Mouse (Mus musculus) spleen, adult 2 months (tissue): ENCODE data around the gene Crygn. TPM values are rescaled to one million over a fixed set of nuclear protein-coding genes. Genes with fewer than 3 reads are reported as not detected.

Source experiments
- DNase-seq, 2 experiments: peaks; one replicate each; pipeline versions ENCODE4 v3.0.0 to v3.0.0-alpha.2; 2012 to 2021; ENCODE audit warnings: low spot score in 2 of 2, low read depth in 1 of 2
- H3K27ac ChIP-seq: fragments of 200-500 bp; 2 replicates; pipeline ENCODE4 v1.5.1; 2012; ENCODE audit warnings: low read length, inconsistent platforms; ENCODE audit not compliant: insufficient read depth
- H3K27me3 ChIP-seq: fragments of 200-500 bp; 2 replicates; pipeline ENCODE4 v1.6.1; 2012; ENCODE audit warnings: mild to moderate bottlenecking, moderate library complexity, low read length, inconsistent platforms; ENCODE audit not compliant: control insufficient read depth, insufficient read depth
- H3K36me3 ChIP-seq: fragments of 200-500 bp; 2 replicates; pipeline ENCODE4 v1.6.1; 2012; ENCODE audit warnings: mild to moderate bottlenecking, low read length, inconsistent platforms; ENCODE audit not compliant: control insufficient read depth, insufficient read depth
- H3K4me1 ChIP-seq: fragments of 200-500 bp; 2 replicates; pipeline ENCODE4 v1.6.1; 2011; ENCODE audit warnings: inconsistent platforms; ENCODE audit not compliant: control insufficient read depth, insufficient read depth, insufficient read length
- H3K4me3 ChIP-seq: fragments of 200-500 bp; 2 replicates; pipeline ENCODE4 v1.5.1; 2011; ENCODE audit warnings: mild to moderate bottlenecking, inconsistent platforms; ENCODE audit not compliant: insufficient read depth, insufficient read length; ENCODE audit errors: extremely low read depth
- CTCF ChIP-seq: fragments of 200-500 bp; IDR thresholded peaks from 2 replicates; pipeline ENCODE4 v1.5.1; 2011; ENCODE audit warnings: mild to moderate bottlenecking, inconsistent platforms; ENCODE audit not compliant: insufficient read depth, insufficient read length, insufficient replicate concordance; ENCODE audit errors: extremely low read depth
- POLR2A ChIP-seq: fragments of 200-500 bp; IDR thresholded peaks from 2 replicates; pipeline ENCODE4 v1.6.1; 2011; ENCODE audit warnings: low read depth, low read length, inconsistent platforms
- WGBS: fragments of 180-500 bp; shearing (Covaris S2); methylation state at CpG from one replicate; pipeline ENCODE4 v1.1.7; 2018; 5-methylcytosine and 5-hydroxymethylcytosine counted together
- polyA plus RNA-seq: library from polyadenylated mRNA; depleted of rRNA; stranded (reverse); fragments of >200 nt; gene quantifications from 2 replicates; pipeline ENCODE4 v1.2.3, GENCODE M21; 2012; rRNA removed

Gene Crygn
- polyA plus RNA-seq, 1 experiment, result 0.33 TPM

GRCm38 (mm10) chr5:24713199-24713598, 44.6 kb downstream of the Crygn start:
- TF ChIP-seq CTCF (no peak), POLR2A (no peak)
- no peak overlapping the region for H3K4me3 ChIP-seq
- H3K27ac ChIP-seq, result no peak overlapping the region; the same call in 1 of the 2 replicates
- WGBS, result 67% methylated on average over 2 of the region's 2 CpGs
- no peaks in the 10 kb centered on the region for H3K27me3 ChIP-seq
- peaks cover 26% of the 10 kb centered on the region for H3K36me3 ChIP-seq
- DNase-seq, result no peak
- no peaks in the 10 kb centered on the region for H3K4me1 ChIP-seq

GRCm38 (mm10) chr5:24711615-24712014, 46.2 kb downstream of the Crygn start:
- 91% methylated on average over 6 of the region's 6 CpGs for WGBS
- DNase-seq, result no peak
- Histone ChIP-seq H3K27me3 (no peaks in the 10 kb centered on the region), H3K4me3 (no peak overlapping the region), H3K27ac (no peak overlapping the region), H3K4me1 (no peaks in the 10 kb centered on the region), H3K36me3 (peaks cover 38% of the 10 kb centered on the region)
- TF ChIP-seq CTCF (no peak), POLR2A (no peak)

DNA sequence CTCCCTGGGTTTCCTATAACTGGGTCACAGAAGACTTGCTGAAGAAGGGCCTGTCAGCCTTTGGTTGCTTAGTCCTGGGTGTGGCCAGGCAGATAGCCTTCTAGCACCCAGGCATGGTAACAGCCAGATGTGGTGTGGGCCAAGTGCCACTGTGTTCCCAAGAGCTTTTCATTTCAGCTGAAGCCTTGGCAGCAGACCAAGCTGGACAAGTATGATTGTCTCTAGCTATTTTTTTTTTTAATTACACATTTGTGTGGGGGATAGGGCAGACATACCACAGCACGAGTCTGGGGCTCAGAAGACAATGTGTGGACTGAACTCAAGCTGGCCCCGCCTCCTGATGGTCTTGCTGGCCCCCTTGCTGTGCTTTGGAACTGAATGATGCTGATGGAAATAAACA, 47.8 kb downstream of the Crygn start:
- 86% methylated on average over 2 of the region's 2 CpGs for WGBS
- Histone ChIP-seq H3K27me3 (no peaks in the 10 kb centered on the region), H3K36me3 (peaks cover 54% of the 10 kb centered on the region), H3K27ac (no peak overlapping the region), H3K4me3 (no peak overlapping the region), H3K4me1 (no peaks in the 10 kb centered on the region)
- TF ChIP-seq POLR2A (no peak), CTCF (no peak)
- no peak for DNase-seq

- H3K4me3 ChIP-seq, result no peak overlapping the region
- H3K4me1 ChIP-seq, result no peaks in the 10 kb centered on the region
- peaks cover 75% of the 10 kb centered on the region for H3K36me3 ChIP-seq
- no peak for DNase-seq
- no peak for TF ChIP-seq POLR2A
- TF ChIP-seq CTCF, result no peak
- WGBS, result 90% methylated on average over 8 of the region's 8 CpGs
- H3K27ac ChIP-seq, result no peak overlapping the region
- no peaks in the 10 kb centered on the region for H3K27me3 ChIP-seq
Measured at GRCm38 (mm10) chr5:24704615-24705014, 53.2 kb downstream of the Crygn start.

DNA sequence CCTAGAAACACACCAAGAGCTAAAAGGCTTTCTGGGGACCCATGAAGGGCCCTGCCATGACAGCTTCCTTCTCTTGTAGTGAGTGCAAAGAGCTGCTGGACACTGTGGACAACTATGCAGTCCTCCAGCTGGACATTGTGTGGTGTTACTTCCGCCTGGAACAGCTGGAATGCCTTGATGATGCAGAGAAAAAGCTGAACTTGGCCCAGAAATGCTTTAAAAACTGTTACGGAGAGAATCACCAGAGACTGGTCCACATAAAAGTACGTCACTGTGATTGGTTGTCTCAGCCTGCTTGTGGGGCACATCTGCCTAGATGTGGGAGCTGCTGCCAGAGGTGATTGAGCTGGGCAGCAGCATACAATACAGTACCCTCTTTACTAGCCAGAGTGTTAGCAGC, 56.5 kb downstream of the Crygn start:
- Histone ChIP-seq H3K27me3 (no peaks in the 10 kb centered on the region), H3K4me1 (no peaks in the 10 kb centered on the region), H3K4me3 (no peak overlapping the region), H3K36me3 (peaks cover 69% of the 10 kb centered on the region), H3K27ac (no peak overlapping the region)
- 86% methylated on average over 3 of the region's 3 CpGs for WGBS
- no peak for TF ChIP-seq POLR2A
- no peak for DNase-seq

Other genes starting within 250 kb of the Crygn start
- gene Gbx1, start 230.8 kb downstream of the Crygn start, polyA plus RNA-seq, result not detected in 2 replicates
- gene Asb10, start 217.0 kb downstream of the Crygn start, polyA plus RNA-seq, result 0.07 and 0.08 TPM in 2 replicates
- gene 4931409K22Rik, start 201.2 kb downstream of the Crygn start, polyA plus RNA-seq, result not detected in 2 replicates
- 30.6 and 43.3 TPM in 2 replicates for gene Abcf2, start 180.5 kb downstream of the Crygn start, polyA plus RNA-seq
- gene Chpf2, start 171.3 kb downstream of the Crygn start, polyA plus RNA-seq, result 30.0 and 38.9 TPM in 2 replicates
- 2.5 and 3.4 TPM in 2 replicates for gene Smarcd3, start 133.6 kb downstream of the Crygn start, polyA plus RNA-seq
- gene Nub1, start 72.5 kb downstream of the Crygn start, polyA plus RNA-seq, result 33.8 and 48.8 TPM in 2 replicates
- 6.2 and 6.5 TPM in 2 replicates for gene Wdr86, start 27.3 kb downstream of the Crygn start, polyA plus RNA-seq
- 12.7 and 13.9 TPM in 2 replicates for gene Rheb, start 84.6 kb upstream of the Crygn start, polyA plus RNA-seq